Mouse (Mus musculus) midbrain, embryonic 15.5 days (tissue): ENCODE measurements at regions not wholly inside any gene's neighbourhood (a gene's known extent, or its start where the extent isn't known, plus 50 kb on each side); places are given as distances from the start of the nearest gene placed in this dataset.

ENCODE experiments used
- ATAC-seq: fragments of 200-750 bp; cut with Nextera tagmentation; replicated peaks from 2 replicates; pipeline ENCODE4 v1.8.0; 2017; ENCODE audit warnings: moderate TSS enrichment
- H3K27ac ChIP-seq: fragments of 300-500 bp; sonication (generic); 2 replicates; pipeline ENCODE4 v1.5.1; 2015; ENCODE audit warnings: mild to moderate bottlenecking, inconsistent platforms
- H3K27me3 ChIP-seq: fragments of 300-500 bp; sonication (generic); replicated peaks from 2 replicates; pipeline ENCODE4 v1.6.1; 2015; ENCODE audit warnings: inconsistent platforms
- H3K36me3 ChIP-seq: fragments of 300-500 bp; sonication (generic); replicated peaks from 2 replicates; pipeline ENCODE4 v1.6.1; 2015; ENCODE audit warnings: inconsistent platforms
- H3K4me1 ChIP-seq: fragments of 300-500 bp; sonication (generic); 2 replicates; pipeline ENCODE4 v1.6.1; 2015; ENCODE audit warnings: inconsistent platforms
- H3K4me2 ChIP-seq: fragments of 300-500 bp; sonication (generic); 2 replicates; pipeline ENCODE4 v1.6.1; 2015; ENCODE audit warnings: inconsistent platforms, mild to moderate bottlenecking, moderate library complexity
- H3K4me3 ChIP-seq: fragments of 300-500 bp; sonication (generic); 2 replicates; pipeline ENCODE4 v1.5.1; 2015; ENCODE audit warnings: mild to moderate bottlenecking, inconsistent platforms
- H3K9ac ChIP-seq: fragments of 300-500 bp; sonication (generic); 2 replicates; pipeline ENCODE4 v1.6.1; 2015; ENCODE audit warnings: mild to moderate bottlenecking, inconsistent platforms
- H3K9me3 ChIP-seq: fragments of 300-500 bp; sonication (generic); 2 replicates; pipeline ENCODE4 v1.6.1; 2016; ENCODE audit warnings: inconsistent platforms
- WGBS: fragments of 180-500 bp; shearing (Covaris S2); methylation state at CpG from one replicate; pipeline ENCODE4 v1.1.7; 2015; ENCODE audit warnings: mixed read lengths; 5-methylcytosine and 5-hydroxymethylcytosine counted together

DNA sequence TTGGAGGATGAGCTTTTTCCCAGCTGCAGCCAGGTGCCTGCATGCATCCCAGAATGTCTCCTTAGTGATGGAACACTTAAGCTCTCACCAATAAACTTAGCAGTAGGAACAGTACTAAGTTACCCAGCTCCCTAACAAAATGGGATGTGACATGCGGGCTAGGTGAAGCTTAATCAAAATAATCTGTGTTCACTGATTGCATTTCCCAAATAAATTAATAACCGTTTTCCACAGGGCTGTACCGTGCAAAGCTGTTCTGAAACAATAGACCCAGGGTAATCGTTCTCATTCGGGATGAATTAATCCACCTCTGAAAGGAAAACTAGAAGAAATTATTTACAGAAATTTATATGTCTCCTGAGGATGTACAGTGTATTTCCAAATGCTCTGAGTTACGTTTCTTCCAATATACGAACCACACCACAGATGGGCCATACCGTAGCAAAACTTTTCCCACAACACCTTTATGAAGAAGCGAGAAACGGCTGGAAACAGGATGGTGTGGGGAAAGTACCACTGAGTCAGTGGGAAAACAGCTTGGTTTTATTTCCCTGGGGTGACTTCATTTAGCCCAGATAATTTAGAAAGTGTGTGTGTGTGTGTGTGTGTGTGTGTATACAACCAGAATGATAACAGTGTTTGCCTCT, 148.5 kb upstream of the Adamts16 start:
- Histone ChIP-seq H3K36me3 (no peaks in the 10 kb centered on the region), H3K4me3 (no peak overlapping the region), H3K27ac (no peak overlapping the region), H3K27me3 (no peaks in the 10 kb centered on the region), H3K9ac (no peak overlapping the region), H3K4me1 (no peaks in the 10 kb centered on the region), H3K4me2 (no peak overlapping the region), H3K9me3 (no peaks in the 10 kb centered on the region)
- ATAC-seq: no peak
- WGBS: 92% methylated on average over 10 of the region's 10 CpGs

DNA sequence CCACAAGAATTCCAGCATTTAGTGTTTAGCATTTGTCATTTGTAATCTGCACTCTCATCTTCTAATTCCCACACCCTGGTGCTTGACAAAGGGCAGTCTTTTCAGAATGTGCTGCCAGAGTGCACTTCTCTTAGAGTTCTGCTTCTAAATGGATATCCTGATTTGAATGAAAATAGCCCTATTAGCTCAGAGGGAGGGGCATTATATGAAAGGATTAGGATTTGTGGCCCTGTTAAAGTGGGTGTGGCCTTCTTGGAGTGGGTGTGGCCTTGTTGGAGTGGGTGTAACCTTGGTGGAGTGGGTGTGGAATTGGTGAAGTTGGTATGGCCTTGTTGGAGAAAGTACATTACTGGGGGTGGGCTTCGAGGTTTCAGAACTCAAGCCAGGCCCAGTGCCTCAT, 137.7 kb upstream of the Adamts16 start:
- no peak overlapping the region for H3K27ac ChIP-seq
- H3K4me1 ChIP-seq: no peaks in the 10 kb centered on the region
- H3K9me3 ChIP-seq: no peaks in the 10 kb centered on the region
- 88% methylated on average over 1 of the region's 1 CpGs for WGBS
- H3K9ac ChIP-seq: no peak overlapping the region
- H3K36me3 ChIP-seq: no peaks in the 10 kb centered on the region
- H3K4me2 ChIP-seq: no peak overlapping the region
- no peak for ATAC-seq
- no peaks in the 10 kb centered on the region for H3K27me3 ChIP-seq
- no peak overlapping the region for H3K4me3 ChIP-seq

DNA sequence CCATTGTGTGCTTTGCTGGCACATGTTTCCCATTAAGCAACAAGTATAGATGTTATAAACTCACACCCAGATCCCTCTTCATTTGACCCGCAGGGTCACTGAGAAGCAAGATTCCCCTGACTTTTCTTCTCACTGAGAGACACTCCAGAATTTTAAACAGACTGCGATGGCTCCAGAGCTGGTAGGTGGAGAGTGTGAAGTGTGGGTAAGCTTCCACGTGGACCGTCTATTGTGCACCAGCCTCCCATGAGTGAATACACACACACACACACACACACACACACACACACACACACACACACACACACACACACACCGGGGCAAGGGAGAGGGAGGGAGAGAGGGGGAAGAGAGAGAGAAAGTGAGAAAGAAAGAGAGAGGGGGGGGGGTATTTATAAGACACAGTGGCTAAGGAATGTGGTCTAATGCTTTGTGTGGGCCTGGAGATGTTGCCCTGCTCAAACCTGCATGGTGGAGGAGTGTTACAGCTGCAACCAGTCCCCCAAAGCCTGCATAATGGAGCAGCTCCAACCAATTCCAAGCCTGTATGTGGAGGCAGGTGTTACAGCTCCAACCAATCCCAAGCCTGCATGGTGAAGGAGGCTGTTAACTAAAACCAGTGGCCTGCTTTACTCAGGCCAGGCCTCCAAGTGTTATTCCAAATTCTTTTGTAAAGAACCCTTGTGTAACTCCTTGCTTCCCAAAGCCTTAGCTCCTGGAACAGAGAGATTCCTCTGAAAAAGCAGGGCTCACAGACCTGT, 137.1 kb upstream of the Adamts16 start:
- no peak overlapping the region for H3K9ac ChIP-seq
- H3K27ac ChIP-seq: no peak overlapping the region
- no peaks in the 10 kb centered on the region for H3K4me1 ChIP-seq
- 65% methylated on average over 4 of the region's 5 CpGs for WGBS
- no peak for ATAC-seq
- no peak overlapping the region for H3K4me3 ChIP-seq
- H3K36me3 ChIP-seq: no peaks in the 10 kb centered on the region
- no peak overlapping the region for H3K4me2 ChIP-seq
- H3K9me3 ChIP-seq: no peaks in the 10 kb centered on the region
- H3K27me3 ChIP-seq: no peaks in the 10 kb centered on the region

DNA sequence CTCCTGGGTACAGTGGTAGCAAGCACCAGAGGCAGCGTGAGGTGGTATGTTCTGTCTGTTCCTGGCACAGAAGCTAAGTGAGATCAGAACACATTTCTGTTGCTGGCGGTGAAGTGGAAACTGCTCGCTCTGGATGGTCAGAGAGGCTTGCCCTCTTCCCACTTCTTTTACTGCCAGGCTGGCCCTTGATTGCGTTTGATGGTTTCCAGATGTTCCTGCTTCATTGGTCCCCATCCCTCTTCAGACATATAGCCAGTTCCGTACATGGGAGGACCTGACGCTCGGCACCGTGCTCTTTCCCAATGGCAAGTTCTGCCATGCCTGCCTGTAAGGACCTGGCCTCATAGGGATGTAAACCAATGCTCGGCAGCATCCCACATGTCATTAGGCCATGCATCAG, 128.0 kb upstream of the Adamts16 start:
- H3K4me1 ChIP-seq: no peaks in the 10 kb centered on the region
- no peaks in the 10 kb centered on the region for H3K27me3 ChIP-seq
- no peak overlapping the region for H3K4me3 ChIP-seq
- H3K36me3 ChIP-seq: no peaks in the 10 kb centered on the region
- no peaks in the 10 kb centered on the region for H3K9me3 ChIP-seq
- no peak overlapping the region for H3K4me2 ChIP-seq
- WGBS: 91% methylated on average over 9 of the region's 9 CpGs
- H3K27ac ChIP-seq: no peak overlapping the region
- H3K9ac ChIP-seq: no peak overlapping the region
- ATAC-seq: no peak

GRCm38 (mm10) chr13:70967781-70968180, 126.2 kb upstream of the Adamts16 start:
- Histone ChIP-seq H3K4me2 (no peak overlapping the region), H3K27me3 (no peaks in the 10 kb centered on the region), H3K36me3 (no peaks in the 10 kb centered on the region), H3K9ac (no peak overlapping the region), H3K27ac (no peak overlapping the region), H3K4me1 (no peaks in the 10 kb centered on the region), H3K9me3 (no peaks in the 10 kb centered on the region), H3K4me3 (no peak overlapping the region)
- 68% methylated on average over 3 of the region's 3 CpGs for WGBS
- ATAC-seq: no peak

DNA sequence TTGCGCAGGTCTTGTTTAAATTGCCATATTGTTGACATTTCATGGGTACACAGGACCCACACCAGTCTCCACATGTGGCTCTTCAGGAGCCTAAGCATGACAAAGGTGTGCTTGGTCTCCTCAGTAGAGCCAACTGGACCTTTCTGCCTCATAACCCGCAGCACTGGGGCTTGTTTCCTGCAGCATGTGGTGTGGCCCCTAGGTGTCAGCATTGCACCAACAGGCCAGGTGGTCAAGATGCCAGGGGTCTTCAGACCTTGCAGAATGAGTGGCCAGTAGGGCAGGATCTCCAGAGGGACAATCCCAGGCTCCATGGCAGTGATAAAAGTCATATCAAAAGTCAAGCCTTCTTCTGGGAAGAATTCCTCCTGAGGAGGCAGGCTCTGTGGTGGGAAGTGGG, 121.8 kb upstream of the Adamts16 start:
- Histone ChIP-seq H3K9ac (no peak overlapping the region), H3K4me2 (no peak overlapping the region), H3K4me3 (no peak overlapping the region), H3K4me1 (no peaks in the 10 kb centered on the region), H3K27ac (no peak overlapping the region), H3K9me3 (no peaks in the 10 kb centered on the region), H3K27me3 (no peaks in the 10 kb centered on the region), H3K36me3 (no peaks in the 10 kb centered on the region)
- 75% methylated on average over 2 of the region's 2 CpGs for WGBS
- ATAC-seq: no peak

- no peak overlapping the region for H3K4me2 ChIP-seq
- WGBS: 82% methylated on average over 7 of the region's 7 CpGs
- no peak for ATAC-seq
- no peak overlapping the region for H3K4me3 ChIP-seq
- H3K27me3 ChIP-seq: no peaks in the 10 kb centered on the region
- H3K9me3 ChIP-seq: no peaks in the 10 kb centered on the region
- H3K4me1 ChIP-seq: no peaks in the 10 kb centered on the region
- no peak overlapping the region for H3K9ac ChIP-seq
- no peak overlapping the region for H3K27ac ChIP-seq
- H3K36me3 ChIP-seq: no peaks in the 10 kb centered on the region
Measured at GRCm38 (mm10) chr13:70934309-70935037, 92.9 kb upstream of the Adamts16 start.

- Histone ChIP-seq H3K9ac (no peak overlapping the region), H3K27me3 (no peaks in the 10 kb centered on the region), H3K4me2 (no peak overlapping the region), H3K27ac (no peak overlapping the region), H3K36me3 (no peaks in the 10 kb centered on the region), H3K4me3 (no peak overlapping the region), H3K9me3 (no peaks in the 10 kb centered on the region), H3K4me1 (no peaks in the 10 kb centered on the region)
- no peak for ATAC-seq
- WGBS: 92% methylated on average over 1 of the region's 1 CpGs
Measured at GRCm38 (mm10) chr13:70913834-70914233, 72.2 kb upstream of the Adamts16 start.

- H3K9me3 ChIP-seq: no peaks in the 10 kb centered on the region
- no peak overlapping the region for H3K9ac ChIP-seq
- no peaks in the 10 kb centered on the region for H3K36me3 ChIP-seq
- no peak overlapping the region for H3K27ac ChIP-seq
- no peak overlapping the region for H3K4me3 ChIP-seq
- no peak overlapping the region for H3K4me2 ChIP-seq
- no peak for ATAC-seq
- H3K27me3 ChIP-seq: no peaks in the 10 kb centered on the region
- no peaks in the 10 kb centered on the region for H3K4me1 ChIP-seq
Measured at GRCm38 (mm10) chr13:70910934-70911333, 69.3 kb upstream of the Adamts16 start.

- Histone ChIP-seq H3K36me3 (no peaks in the 10 kb centered on the region), H3K9ac (no peak overlapping the region), H3K27ac (no peak overlapping the region), H3K4me3 (no peak overlapping the region), H3K27me3 (no peaks in the 10 kb centered on the region), H3K9me3 (no peaks in the 10 kb centered on the region), H3K4me2 (no peak overlapping the region), H3K4me1 (no peaks in the 10 kb centered on the region)
- no peak for ATAC-seq
Measured at GRCm38 (mm10) chr13:70904834-70905233, 63.2 kb upstream of the Adamts16 start.

DNA sequence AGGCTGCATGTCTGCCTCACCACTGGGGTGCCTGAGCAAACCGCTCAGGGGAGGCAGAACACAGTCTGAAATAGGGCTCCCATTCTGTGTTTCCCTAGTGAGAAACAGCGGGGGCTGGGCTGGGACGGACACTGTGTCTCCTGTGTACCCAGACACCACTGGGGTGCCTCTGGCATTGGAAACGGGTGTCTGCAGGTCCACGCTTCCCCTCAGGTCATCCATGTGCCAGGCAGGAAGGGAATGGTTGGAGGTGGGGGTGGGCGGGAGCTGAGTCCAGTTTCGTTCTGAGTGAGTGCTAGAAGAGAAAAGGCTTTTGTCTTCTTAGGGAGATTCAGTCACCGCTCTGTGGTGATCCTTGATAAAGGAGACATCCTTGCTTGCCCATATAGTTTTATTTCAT, 62.2 kb upstream of the Adamts16 start:
- Histone ChIP-seq H3K9me3 (no peaks in the 10 kb centered on the region), H3K4me3 (no peak overlapping the region), H3K36me3 (no peaks in the 10 kb centered on the region), H3K4me1 (no peaks in the 10 kb centered on the region), H3K9ac (no peak overlapping the region), H3K4me2 (no peak overlapping the region), H3K27me3 (no peaks in the 10 kb centered on the region), H3K27ac (no peak overlapping the region)
- no peak for ATAC-seq
- WGBS: 51% methylated on average over 8 of the region's 8 CpGs

- 78% methylated on average over 2 of the region's 2 CpGs for whole genome bisulfite sequencing
Measured at GRCm38 (mm10) chr13:70903150-70903549, 61.5 kb upstream of the Adamts16 start.

DNA sequence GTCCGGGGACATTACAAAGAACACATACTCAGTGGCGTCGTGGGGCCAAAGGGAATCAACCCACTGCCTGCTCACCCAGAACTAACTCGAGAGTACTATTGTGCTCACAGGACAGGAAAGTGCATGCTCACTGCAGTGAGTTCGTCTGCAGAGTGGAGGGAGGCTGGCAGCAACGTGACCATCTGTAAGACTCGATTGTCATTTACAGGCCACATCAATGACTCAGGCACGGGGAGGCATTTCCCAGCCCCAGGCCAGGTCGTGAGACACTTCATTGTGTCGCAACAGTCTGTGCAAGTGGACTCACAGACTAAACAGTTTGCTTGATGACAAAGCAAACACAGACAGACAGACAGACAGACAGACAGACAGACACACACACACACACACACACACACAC, 61.1 kb upstream of the Adamts16 start:
- Histone ChIP-seq H3K4me1 (no peaks in the 10 kb centered on the region), H3K9ac (no peak overlapping the region), H3K4me2 (no peak overlapping the region), H3K27ac (no peak overlapping the region), H3K36me3 (no peaks in the 10 kb centered on the region), H3K27me3 (no peaks in the 10 kb centered on the region), H3K9me3 (no peaks in the 10 kb centered on the region), H3K4me3 (no peak overlapping the region)
- ATAC-seq: no peak
- 54% methylated on average over 10 of the region's 10 CpGs for WGBS

More at GRCm38 (mm10) chr13:70903150-70903549, 61.5 kb upstream of the Adamts16 start:
- no peak overlapping the region for H3K4me3 ChIP-seq
- H3K9ac ChIP-seq: no peak overlapping the region
- no peaks in the 10 kb centered on the region for H3K27me3 ChIP-seq
- H3K36me3 ChIP-seq: no peaks in the 10 kb centered on the region
- no peak for ATAC-seq
- H3K4me1 ChIP-seq: no peaks in the 10 kb centered on the region
- H3K4me2 ChIP-seq: no peak overlapping the region
- no peak overlapping the region for H3K27ac ChIP-seq
- no peaks in the 10 kb centered on the region for H3K9me3 ChIP-seq
